Mouse (Mus musculus): ENCODE measurements around the gene Tmem220.
A peak's percentile ranks its signal among the peaks of the same experiment; 100 is the strongest.

DNA sequence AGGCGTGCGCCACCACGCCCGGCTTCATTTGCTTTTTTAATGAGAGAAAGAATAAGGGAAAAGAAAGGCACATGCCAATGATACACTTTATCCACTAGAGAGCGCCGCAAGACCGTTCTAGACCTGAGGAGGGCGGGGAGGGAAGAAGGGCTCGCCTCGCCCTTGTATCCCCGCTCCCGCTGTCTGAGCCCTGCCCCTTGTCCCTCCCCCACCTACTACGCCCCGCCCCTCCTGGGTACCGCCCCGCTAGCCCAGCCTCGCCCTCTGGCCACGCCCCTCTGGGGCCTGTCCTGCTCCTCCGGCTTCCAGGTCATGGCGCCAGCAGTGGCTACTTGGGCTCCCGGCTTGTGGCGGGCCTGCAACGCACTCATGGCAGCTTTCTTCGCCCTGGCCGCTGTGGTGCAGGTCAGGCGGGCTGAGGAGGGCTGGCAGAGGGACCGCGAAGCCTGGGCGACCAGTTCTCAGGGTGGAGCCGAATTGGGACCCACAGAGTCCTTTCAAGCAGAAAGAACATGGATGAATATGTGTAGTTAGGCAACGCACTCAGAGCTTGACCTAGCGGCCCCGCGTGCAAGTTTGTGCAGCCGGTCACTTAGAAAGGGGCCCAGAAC lies at the start of gene Tmem220:
- peak; percentile 87 for TF ChIP-seq CTCF (IDR thresholded peaks at IDR 0.05; ENCODE audit: low read depth, low read length)
- TF ChIP-seq POLR2A (IDR thresholded peaks at IDR 0.05; ENCODE audit: extremely low read depth, insufficient read depth, low read length): peak; percentile 90
